Mouse (Mus musculus) ES-Bruce4 (cell line): ENCODE results near the gene Tnfsfm13.

Source experiments
- CTCF ChIP-seq: IDR thresholded peaks from one replicate; pipeline ENCODE4 v1.8.1; 2011; ENCODE audit warnings: low read depth, low read length
- EP300 ChIP-seq: IDR thresholded peaks from 2 replicates; pipeline ENCODE4 v1.6.1; 2011; ENCODE audit warnings: low read depth, low read length; ENCODE audit not compliant: insufficient read depth
- POLR2A ChIP-seq: IDR thresholded peaks from one replicate; pipeline ENCODE4 v1.8.1; 2011; ENCODE audit warnings: low read length; ENCODE audit not compliant: insufficient read depth

GRCm38 (mm10) chr11:69720852-69721251 lies 25.0 kb upstream of the Tnfsfm13 start:
- TF ChIP-seq POLR2A = no peak
- no peak for TF ChIP-seq CTCF
- no peak for TF ChIP-seq EP300
